Mouse (Mus musculus) right cerebral cortex, adult 2 months (tissue): ENCODE measurements around the gene Hnrnpu.
"Not testable (repeated sequence)": the region's sequence is repeated elsewhere in the genome, so short reads cannot be mapped to it uniquely, and the experiment has no call there.

ENCODE experiments used
- DNase-seq, 2 experiments: peaks; one replicate each; pipeline ENCODE4 v3.0.0; 2021 to 2022; ENCODE audit warnings: low spot score in 2 of 2

Gene Hnrnpu

GRCm38 (mm10) chr1:178313039-178313597 is 24.5 kb downstream of the Hnrnpu start:
- no peak for DNase-seq

GRCm38 (mm10) chr1:178310128-178310527 is 27.5 kb downstream of the Hnrnpu start:
- DNase-seq, result no peak

- no peak for DNase-seq
Measured at GRCm38 (mm10) chr1:178309487-178309886, 28.1 kb downstream of the Hnrnpu start.

- peak; percentile 82 to 84 for DNase-seq
Measured at GRCm38 (mm10) chr1:178303425-178303824, 34.2 kb downstream of the Hnrnpu start.

- not testable (repeated sequence) for DNase-seq
Measured at GRCm38 (mm10) chr1:178301261-178301660, 36.3 kb downstream of the Hnrnpu start.

GRCm38 (mm10) chr1:178294051-178294450 is 43.5 kb downstream of the Hnrnpu start:
- DNase-seq, result no peak

- no peak for DNase-seq
Measured at GRCm38 (mm10) chr1:178291716-178292115, 45.9 kb downstream of the Hnrnpu start.

GRCm38 (mm10) chr1:178287601-178288176 is 49.9 kb downstream of the Hnrnpu start:
- no peak for DNase-seq

GRCm38 (mm10) chr1:178283946-178284720 is 53.5 kb downstream of the Hnrnpu start:
- DNase-seq, result no peak

- not testable (repeated sequence) for DNase-seq
Measured at GRCm38 (mm10) chr1:178283314-178283713, 54.3 kb downstream of the Hnrnpu start.

GRCm38 (mm10) chr1:178276054-178276911 is 61.3 kb downstream of the Hnrnpu start:
- peak; percentile 61 to 76 for DNase-seq

GRCm38 (mm10) chr1:178275738-178276053 is 61.9 kb downstream of the Hnrnpu start:
- DNase-seq, result peak in 1 of 2 experiments; percentile 36

GRCm38 (mm10) chr1:178275174-178275730 is 62.3 kb downstream of the Hnrnpu start:
- DNase-seq, result peak; percentile 20
